Mouse (Mus musculus): ENCODE data around the gene Psmg3. TPM values are rescaled to one million over a fixed set of nuclear protein-coding genes. Genes with fewer than 3 reads are reported as not detected.
A peak's percentile ranks its signal among the peaks of the same experiment; 100 is the strongest.

Gene Psmg3
- polyA plus RNA-seq, 1 experiment from 2014 or later: 72.7 TPM

DNA sequence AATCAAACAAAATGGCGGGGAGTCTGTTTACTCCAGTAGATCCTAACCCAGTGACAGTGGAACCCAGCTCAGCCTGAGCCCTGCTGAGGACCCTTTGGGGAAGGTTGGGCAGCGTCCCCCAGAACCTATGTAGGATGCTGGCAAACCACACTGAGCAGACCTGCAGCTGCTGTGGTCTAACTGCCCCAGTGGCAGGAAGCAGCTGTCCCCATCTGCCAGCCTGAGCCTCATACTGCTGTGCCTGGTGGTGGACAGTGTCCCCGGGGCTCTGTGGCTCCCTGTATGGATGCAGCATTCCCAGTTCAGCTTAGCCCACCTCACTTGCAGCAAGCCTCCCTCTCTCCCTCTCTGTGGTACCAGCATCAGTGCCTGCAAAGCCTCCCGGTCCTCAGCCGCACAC lies 49.7 kb downstream of the Psmg3 start:
- Histone ChIP-seq H3K4me3 (ENCODE audit: low read depth, low read length) (no peak overlapping the region), H3K9ac (replicated peaks; ENCODE audit: low read depth, low read length) (no peak overlapping the region), H3K36me3 (ENCODE audit: control insufficient read depth, insufficient read depth, low read length) (peaks cover 6% of the 10 kb centered on the region), H3K27ac (ENCODE audit: low read length) (no peak overlapping the region), H3K9me3 (ENCODE audit: control insufficient read depth, low read depth, low read length) (no peaks in the 10 kb centered on the region), H3K4me1 (ENCODE audit: control insufficient read depth, insufficient read depth, low read length) (peaks cover 6% of the 10 kb centered on the region; the same call in 1 of the 2 replicates), H3K4me2 (replicated peaks; ENCODE audit: low read depth, low read length) (no peak overlapping the region), H3K27me3 (ENCODE audit: control insufficient read depth, insufficient read depth, low read length) (no peaks in the 10 kb centered on the region)
- ATAC-seq (ENCODE audit: insufficient number of reproducible peaks, insufficient read depth, low FRiP score, low read depth): no peak
- 84% methylated on average over 5 of the region's 5 CpGs for WGBS

GRCm38 (mm10) chr5:139775216-139775926 lies 51.3 kb downstream of the Psmg3 start, which contains the start of gene Ints1:
TSS of gene Ints1 (minus strand) at chr5:139775674.
- H3K9me3 ChIP-seq (ENCODE audit: control insufficient read depth, low read depth, low read length): no peaks in the 10 kb centered on the region
- no peaks in the 10 kb centered on the region for H3K27me3 ChIP-seq (ENCODE audit: control insufficient read depth, insufficient read depth, low read length)
- H3K4me1 ChIP-seq (ENCODE audit: control insufficient read depth, insufficient read depth, low read length): peaks cover 6% of the 10 kb centered on the region; the same call in 1 of the 2 replicates
- H3K27ac ChIP-seq (ENCODE audit: low read length): no peak within 1 kb of the TSS
- ATAC-seq (ENCODE audit: insufficient number of reproducible peaks, insufficient read depth, low FRiP score, low read depth): peak; percentile 89
- peaks cover 22% of the 10 kb centered on the region for H3K36me3 ChIP-seq (ENCODE audit: control insufficient read depth, insufficient read depth, low read length)
- WGBS: under 1% methylated on average over 55 of the region's 55 CpGs
- H3K9ac ChIP-seq (replicated peaks; ENCODE audit: low read depth, low read length): peak within 1 kb of the TSS; percentile 80
- H3K4me2 ChIP-seq (replicated peaks; ENCODE audit: low read depth, low read length): peak within 1 kb of the TSS; percentile 90
- peak within 1 kb of the TSS; percentile 72 for H3K4me3 ChIP-seq (ENCODE audit: low read depth, low read length)

Other genes with a start within 250 kb of the Psmg3 start
- 5.9 and 6.6 TPM in 2 replicates for gene Micall2, start 90.5 kb downstream of the Psmg3 start, polyA plus RNA-seq (2014; fragmentation: Nextera tagmentation; extraction: Ambion mirVana)
- gene Ints1, start 51.2 kb downstream of the Psmg3 start, polyA plus RNA-seq (2014; fragmentation: Nextera tagmentation; extraction: Ambion mirVana): 27.3 and 35.3 TPM in 2 replicates
- 6.9 and 7.1 TPM in 2 replicates for gene Mafk, start 35.4 kb downstream of the Psmg3 start, polyA plus RNA-seq (2014; fragmentation: Nextera tagmentation; extraction: Ambion mirVana)
- 9.0 and 10.3 TPM in 2 replicates for gene Tmem184a, start 7.0 kb downstream of the Psmg3 start, polyA plus RNA-seq (2014; fragmentation: Nextera tagmentation; extraction: Ambion mirVana)
- not detected in 2 replicates for gene Gm26938, start 478 bp downstream of the Psmg3 start, polyA plus RNA-seq (2014; fragmentation: Nextera tagmentation; extraction: Ambion mirVana)
- 0.09 and 0.17 TPM in 2 replicates for gene Elfn1, start 81.1 kb upstream of the Psmg3 start, polyA plus RNA-seq (2014; fragmentation: Nextera tagmentation; extraction: Ambion mirVana)